Mouse (Mus musculus): Measurements from ENCODE around the gene Prkab1.

DNA sequence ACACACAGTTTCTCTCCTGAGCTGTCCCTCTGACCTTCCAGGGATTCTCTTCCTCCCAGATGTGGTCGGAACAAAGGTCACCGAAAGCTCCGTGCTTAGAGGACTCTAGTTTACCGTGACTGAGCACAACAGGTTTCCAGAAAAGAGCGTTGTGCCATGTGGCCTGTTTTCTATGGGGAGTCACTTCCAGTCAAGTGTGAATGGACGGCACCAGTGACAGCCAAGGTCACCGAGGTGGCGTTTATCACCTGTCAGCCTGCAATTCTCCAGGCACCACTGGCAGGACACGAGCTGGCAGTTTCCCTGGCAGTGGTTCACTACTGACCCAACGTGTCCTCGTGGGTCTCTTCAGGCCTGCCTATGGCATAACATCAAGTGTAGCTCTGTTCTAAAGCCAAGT, 4.9 kb downstream of the Prkab1 start:
- TF ChIP-seq POLR2A (IDR thresholded peaks at IDR 0.05; ENCODE audit: borderline replicate concordance, control insufficient read depth, low read depth, low read length) = no peak
- no peak for TF ChIP-seq CTCF (IDR thresholded peaks at IDR 0.05; ENCODE audit: control insufficient read depth, insufficient read depth, low read length)
